Mouse (Mus musculus): ENCODE data around the gene Ppp1r10. TPM values are rescaled to one million over a fixed set of nuclear protein-coding genes. Genes with fewer than 3 reads are reported as not detected.
"Not testable (repeated sequence)": the region's sequence is repeated elsewhere in the genome, so short reads cannot be mapped to it uniquely, and the experiment has no call there.

Gene Ppp1r10
- polyA plus RNA-seq, 1 experiment from 2014 or later: 59.3 TPM

- no peak overlapping the region for H3K27ac ChIP-seq (ENCODE audit: low read depth, low read length)
- DNase-seq (ENCODE audit: low spot score): no peak
These were observed 13.3 kb downstream of the Ppp1r10 start for GRCm38 (mm10) chr17:35929534-35929933.

GRCm38 (mm10) chr17:35930627-35931026, 14.4 kb downstream of the Ppp1r10 start:
- WGBS: 95% methylated on average over 12 of the region's 12 CpGs
- DNase-seq (ENCODE audit: low spot score): peak; percentile 54
- peaks cover 28% of the 10 kb centered on the region; the same call in 1 of the 2 replicates for H3K36me3 ChIP-seq (ENCODE audit: control insufficient read depth, insufficient read depth, low read length)
- no peak overlapping the region for H3K4me3 ChIP-seq (ENCODE audit: low read depth, low read length)
- H3K9ac ChIP-seq (ENCODE audit: low read length): no peak overlapping the region
- H3K4me1 ChIP-seq (replicated peaks; ENCODE audit: control insufficient read depth, insufficient read depth, low read length): no peaks in the 10 kb centered on the region
- H3K4me2 ChIP-seq (ENCODE audit: low read depth, low read length, severe bottlenecking): no peak overlapping the region
- no peak for ATAC-seq (replicated peaks; ENCODE audit: low FRiP score)
- no peaks in the 10 kb centered on the region for H3K27me3 ChIP-seq (ENCODE audit: control insufficient read depth, insufficient read depth, low read length)
- H3K9me3 ChIP-seq (ENCODE audit: control insufficient read depth, low read length): no peaks in the 10 kb centered on the region
- no peak overlapping the region for H3K27ac ChIP-seq (ENCODE audit: low read depth, low read length)

More at GRCm38 (mm10) chr17:35929534-35929933, 13.3 kb downstream of the Ppp1r10 start:
- H3K9ac ChIP-seq (ENCODE audit: low read length): no peak overlapping the region
- H3K9me3 ChIP-seq (ENCODE audit: control insufficient read depth, low read length): no peaks in the 10 kb centered on the region
- H3K4me1 ChIP-seq (replicated peaks; ENCODE audit: control insufficient read depth, insufficient read depth, low read length): no peaks in the 10 kb centered on the region
- H3K4me2 ChIP-seq (ENCODE audit: low read depth, low read length, severe bottlenecking): no peak overlapping the region
- H3K36me3 ChIP-seq (ENCODE audit: control insufficient read depth, insufficient read depth, low read length): peaks cover 31% of the 10 kb centered on the region; the same call in 1 of the 2 replicates
- no peak overlapping the region for H3K4me3 ChIP-seq (ENCODE audit: low read depth, low read length)
- no peaks in the 10 kb centered on the region for H3K27me3 ChIP-seq (ENCODE audit: control insufficient read depth, insufficient read depth, low read length)
- WGBS: 92% methylated on average over 2 of the region's 2 CpGs
- ATAC-seq (replicated peaks; ENCODE audit: low FRiP score): no peak

GRCm38 (mm10) chr17:35932608-35933007, 16.4 kb downstream of the Ppp1r10 start:
- Histone ChIP-seq H3K27me3 (ENCODE audit: control insufficient read depth, insufficient read depth, low read length) (no peaks in the 10 kb centered on the region), H3K27ac (ENCODE audit: low read depth, low read length) (no peak overlapping the region), H3K4me3 (ENCODE audit: low read depth, low read length) (no peak overlapping the region), H3K4me1 (replicated peaks; ENCODE audit: control insufficient read depth, insufficient read depth, low read length) (no peaks in the 10 kb centered on the region), H3K4me2 (ENCODE audit: low read depth, low read length, severe bottlenecking) (no peak overlapping the region), H3K36me3 (ENCODE audit: control insufficient read depth, insufficient read depth, low read length) (peaks cover 23% of the 10 kb centered on the region; the same call in 1 of the 2 replicates), H3K9me3 (ENCODE audit: control insufficient read depth, low read length) (no peaks in the 10 kb centered on the region), H3K9ac (ENCODE audit: low read length) (no peak overlapping the region)
- 89% methylated on average over 4 of the region's 4 CpGs for WGBS
- no peak for ATAC-seq (replicated peaks; ENCODE audit: low FRiP score)
- DNase-seq (ENCODE audit: low spot score): peak; percentile 45

- H3K9me3 ChIP-seq (ENCODE audit: control insufficient read depth, low read length); H3K27ac ChIP-seq (ENCODE audit: low read depth, low read length); H3K4me1 ChIP-seq (replicated peaks; ENCODE audit: control insufficient read depth, insufficient read depth, low read length); H3K36me3 ChIP-seq (ENCODE audit: control insufficient read depth, insufficient read depth, low read length); H3K4me3 ChIP-seq (ENCODE audit: low read depth, low read length); H3K9ac ChIP-seq (ENCODE audit: low read length); H3K4me2 ChIP-seq (ENCODE audit: low read depth, low read length, severe bottlenecking); H3K27me3 ChIP-seq (ENCODE audit: control insufficient read depth, insufficient read depth, low read length); ATAC-seq (replicated peaks; ENCODE audit: low FRiP score); DNase-seq (ENCODE audit: low spot score): not testable (repeated sequence)
- 92% methylated on average over 14 of the region's 14 CpGs for WGBS
These were observed 19.5 kb downstream of the Ppp1r10 start for GRCm38 (mm10) chr17:35935763-35936162.

GRCm38 (mm10) chr17:35937700-35938348, 21.6 kb downstream of the Ppp1r10 start:
- Histone ChIP-seq H3K36me3 (ENCODE audit: control insufficient read depth, insufficient read depth, low read length) (no peaks in the 10 kb centered on the region), H3K9ac (ENCODE audit: low read length) (no peak overlapping the region), H3K27me3 (ENCODE audit: control insufficient read depth, insufficient read depth, low read length) (no peaks in the 10 kb centered on the region), H3K9me3 (ENCODE audit: control insufficient read depth, low read length) (no peaks in the 10 kb centered on the region), H3K27ac (ENCODE audit: low read depth, low read length) (no peak overlapping the region), H3K4me2 (ENCODE audit: low read depth, low read length, severe bottlenecking) (no peak overlapping the region), H3K4me3 (ENCODE audit: low read depth, low read length) (no peak overlapping the region), H3K4me1 (replicated peaks; ENCODE audit: control insufficient read depth, insufficient read depth, low read length) (no peaks in the 10 kb centered on the region)
- 53% methylated on average over 2 of the region's 2 CpGs for WGBS
- ATAC-seq (replicated peaks; ENCODE audit: low FRiP score): 0 out of 2 replicates have a peak, but pooled peaks have one; percentile 36
- peak; percentile 77 for DNase-seq (ENCODE audit: low spot score)

- H3K9ac ChIP-seq (ENCODE audit: low read length): no peak overlapping the region
- no peak overlapping the region for H3K27ac ChIP-seq (ENCODE audit: low read depth, low read length)
- H3K4me1 ChIP-seq (replicated peaks; ENCODE audit: control insufficient read depth, insufficient read depth, low read length): no peaks in the 10 kb centered on the region
- H3K4me3 ChIP-seq (ENCODE audit: low read depth, low read length): no peak overlapping the region
- 41% methylated on average over 2 of the region's 2 CpGs for WGBS
- H3K9me3 ChIP-seq (ENCODE audit: control insufficient read depth, low read length): no peaks in the 10 kb centered on the region
- H3K36me3 ChIP-seq (ENCODE audit: control insufficient read depth, insufficient read depth, low read length): no peaks in the 10 kb centered on the region
- no peak for ATAC-seq (replicated peaks; ENCODE audit: low FRiP score)
- no peak overlapping the region for H3K4me2 ChIP-seq (ENCODE audit: low read depth, low read length, severe bottlenecking)
- DNase-seq (ENCODE audit: low spot score): no peak
- H3K27me3 ChIP-seq (ENCODE audit: control insufficient read depth, insufficient read depth, low read length): no peaks in the 10 kb centered on the region
These were observed 22.9 kb downstream of the Ppp1r10 start for GRCm38 (mm10) chr17:35939108-35939507.

GRCm38 (mm10) chr17:35939941-35940340, 23.7 kb downstream of the Ppp1r10 start:
- DNase-seq (ENCODE audit: low spot score): no peak
- Histone ChIP-seq H3K36me3 (ENCODE audit: control insufficient read depth, insufficient read depth, low read length) (no peaks in the 10 kb centered on the region), H3K27ac (ENCODE audit: low read depth, low read length) (no peak overlapping the region), H3K9ac (ENCODE audit: low read length) (no peak overlapping the region), H3K4me1 (replicated peaks; ENCODE audit: control insufficient read depth, insufficient read depth, low read length) (no peaks in the 10 kb centered on the region), H3K4me2 (ENCODE audit: low read depth, low read length, severe bottlenecking) (no peak overlapping the region), H3K9me3 (ENCODE audit: control insufficient read depth, low read length) (no peaks in the 10 kb centered on the region), H3K27me3 (ENCODE audit: control insufficient read depth, insufficient read depth, low read length) (no peaks in the 10 kb centered on the region), H3K4me3 (ENCODE audit: low read depth, low read length) (no peak overlapping the region)
- WGBS: 68% methylated on average over 1 of the region's 1 CpGs
- ATAC-seq (replicated peaks; ENCODE audit: low FRiP score): no peak

GRCm38 (mm10) chr17:35950946-35951345, 34.7 kb downstream of the Ppp1r10 start:
- ATAC-seq (replicated peaks; ENCODE audit: low FRiP score); H3K9me3 ChIP-seq (ENCODE audit: control insufficient read depth, low read length): not testable (repeated sequence)

GRCm38 (mm10) chr17:35952559-35952958, 36.3 kb downstream of the Ppp1r10 start:
- H3K36me3 ChIP-seq (ENCODE audit: control insufficient read depth, insufficient read depth, low read length); H3K9ac ChIP-seq (ENCODE audit: low read length); H3K4me1 ChIP-seq (replicated peaks; ENCODE audit: control insufficient read depth, insufficient read depth, low read length); H3K9me3 ChIP-seq (ENCODE audit: control insufficient read depth, low read length); H3K4me3 ChIP-seq (ENCODE audit: low read depth, low read length); H3K27ac ChIP-seq (ENCODE audit: low read depth, low read length); H3K27me3 ChIP-seq (ENCODE audit: control insufficient read depth, insufficient read depth, low read length); H3K4me2 ChIP-seq (ENCODE audit: low read depth, low read length, severe bottlenecking); DNase-seq (ENCODE audit: low spot score); ATAC-seq (replicated peaks; ENCODE audit: low FRiP score): not testable (repeated sequence)
- WGBS: 78% methylated on average over 1 of the region's 3 CpGs

More at GRCm38 (mm10) chr17:35950946-35951345, 34.7 kb downstream of the Ppp1r10 start:
- DNase-seq (ENCODE audit: low spot score); H3K4me3 ChIP-seq (ENCODE audit: low read depth, low read length); H3K4me1 ChIP-seq (replicated peaks; ENCODE audit: control insufficient read depth, insufficient read depth, low read length); H3K27ac ChIP-seq (ENCODE audit: low read depth, low read length); H3K36me3 ChIP-seq (ENCODE audit: control insufficient read depth, insufficient read depth, low read length); H3K9ac ChIP-seq (ENCODE audit: low read length); H3K4me2 ChIP-seq (ENCODE audit: low read depth, low read length, severe bottlenecking); H3K27me3 ChIP-seq (ENCODE audit: control insufficient read depth, insufficient read depth, low read length): not testable (repeated sequence)

Data from forebrain, embryonic 11.5 days (tissue).